Mouse (Mus musculus) skeletal muscle tissue, adult 2 months (tissue): ENCODE results near the gene Rps18.
A peak's percentile ranks its signal among the peaks of the same experiment; 100 is the strongest.
"Not testable (repeated sequence)": the region's sequence is repeated elsewhere in the genome, so short reads cannot be mapped to it uniquely, and the experiment has no call there.

ENCODE experiments used
- DNase-seq: peaks from one replicate; pipeline ENCODE4 v3.0.0-alpha.2; 2012; ENCODE audit warnings: low read depth, low spot score

Rps18 gene

GRCm38 (mm10) chr17:33968489-33968888 lies 12.7 kb upstream of the Rps18 start:
- DNase-seq: peak; percentile 83

GRCm38 (mm10) chr17:33965846-33966550 lies 10.2 kb upstream of the Rps18 start:
- no peak for DNase-seq

GRCm38 (mm10) chr17:33965082-33965845 lies 9.5 kb upstream of the Rps18 start:
- DNase-seq: no peak

GRCm38 (mm10) chr17:33962876-33963275 lies 7.1 kb upstream of the Rps18 start:
- no peak for DNase-seq

GRCm38 (mm10) chr17:33959948-33960347 lies 4.1 kb upstream of the Rps18 start:
- DNase-seq: no peak

- no peak for DNase-seq
Observed at GRCm38 (mm10) chr17:33959135-33959534, 3.3 kb upstream of the Rps18 start.

GRCm38 (mm10) chr17:33958451-33958850 lies 2.6 kb upstream of the Rps18 start:
- DNase-seq: no peak

- no peak for DNase-seq
Observed at GRCm38 (mm10) chr17:33957493-33957892, 1.7 kb upstream of the Rps18 start.

- DNase-seq: no peak
Observed at GRCm38 (mm10) chr17:33956336-33956735, 535 bp upstream of the Rps18 start.

GRCm38 (mm10) chr17:33954646-33955554 lies 901 bp downstream of the Rps18 start:
- no peak for DNase-seq

GRCm38 (mm10) chr17:33953961-33954565 lies 1.7 kb downstream of the Rps18 start:
- DNase-seq: no peak

GRCm38 (mm10) chr17:33953310-33953709 lies 2.5 kb downstream of the Rps18 start:
- no peak for DNase-seq

GRCm38 (mm10) chr17:33952879-33953278 lies 2.9 kb downstream of the Rps18 start:
- no peak for DNase-seq

- DNase-seq: not testable (repeated sequence)
Observed at GRCm38 (mm10) chr17:33952015-33952414, 3.8 kb downstream of the Rps18 start.

- DNase-seq: peak; percentile 60
Observed at GRCm38 (mm10) chr17:33951021-33951946, 4.5 kb downstream of the Rps18 start, which contains the start of gene B3galt4. B3galt4 (minus strand) TSS chr17:33951488.

- DNase-seq: no peak
Observed at GRCm38 (mm10) chr17:33950131-33950625, 5.6 kb downstream of the Rps18 start.

GRCm38 (mm10) chr17:33948905-33949537 lies 6.8 kb downstream of the Rps18 start:
- no peak for DNase-seq

GRCm38 (mm10) chr17:33948090-33948904 lies 7.5 kb downstream of the Rps18 start:
- DNase-seq: no peak
